In genomic region chr19:5836941-5837572, GRCm38 (mm10) we compare ENCODE assay signal across 15 mouse cellular contexts. TPM values are rescaled to one million over a fixed set of nuclear protein-coding genes. Genes with fewer than 3 reads are reported as not detected.
DNase-seq lines count a peak whose midpoint lies in the region; ATAC-seq and TF ChIP-seq lines count a peak whose summit lies in the region.
"Had no signal": no experiment of that assay in that cellular context is flagged by ENCODE, and none has a peak within 500 bp of the region (broad histone marks: within the 10 kb centered on the region; RNA-seq: fewer than 3 reads in every experiment).

No protein-coding gene starts in this region.

- WGBS in kidney, adult 2 months = 36% methylated on average over 10 of the region's 10 CpGs
- 70% methylated on average over 10 of the region's 10 CpGs for WGBS in forebrain, embryonic 13.5 days

- 0 out of 2 replicates have a peak, but pooled peaks have one; percentile 3 for TF ChIP-seq CTCF in kidney, adult 2 months (conservative IDR thresholded peaks at IDR 0.05; ENCODE audit: insufficient read depth, insufficient read length, low read depth, low read length)
- no peak for TF ChIP-seq CTCF in bone marrow macrophage, adult 2 months (IDR thresholded peaks at IDR 0.05; ENCODE audit: low read depth, low read length)

- no peak for ATAC-seq in forebrain, embryonic 13.5 days

- no peak overlapping the region for H3K9ac ChIP-seq in forebrain, embryonic 13.5 days

- peak; percentile 77 for TF ChIP-seq POLR2A in kidney, adult 2 months (IDR thresholded peaks at IDR 0.05; ENCODE audit: low read depth, low read length)
- 0 out of 2 replicates have a peak, but pooled peaks have one; percentile 48 for TF ChIP-seq POLR2A in bone marrow macrophage, adult 2 months (IDR thresholded peaks at IDR 0.05; ENCODE audit: borderline replicate concordance, low read depth, low read length)

- H3K9me3 ChIP-seq in forebrain, embryonic 13.5 days (replicated peaks) = no peaks in the 10 kb centered on the region
- H3K9me3 ChIP-seq: forebrain, embryonic 10.5 days had no signal

- no peak overlapping the region for H3K4me2 ChIP-seq in forebrain, embryonic 13.5 days

- no peaks in the 10 kb centered on the region for H3K36me3 ChIP-seq in kidney, adult 2 months (ENCODE audit: control insufficient read depth, insufficient read depth, low read length)
- H3K36me3 ChIP-seq in forebrain, embryonic 13.5 days (ENCODE audit: poor library complexity, severe bottlenecking) = no peaks in the 10 kb centered on the region
- H3K36me3 ChIP-seq: forebrain, embryonic 10.5 days had no signal

- DNase-seq in adrenal gland, adult (ENCODE audit: inconsistent age in 2 of 2, low spot score in 1 of 2) = peak; percentile 38 to 73
- DNase-seq in adrenal gland, postnatal 25 days = no peak
- DNase-seq in kidney, adult 2 months = peak; percentile 53
- DNase-seq in kidney, postnatal 10 days = no peak
- DNase-seq in 3134 (ENCODE audit: extremely low read depth, insufficient read length, low spot score) = peak; percentile 51
- no peak for DNase-seq in right cerebral cortex, adult 18-20 months
- DNase-seq: embryo, embryonic 11 days; gastrocnemius, postnatal 10 days; layer of hippocampus, postnatal 36 days; midbrain, embryonic 14.5 days; right cerebral cortex, postnatal 4 days; thymus, adult 2 months had no signal

- H3K27me3 ChIP-seq in kidney, adult 2 months (replicated peaks; ENCODE audit: control insufficient read depth, insufficient read depth, low read length) = no peaks in the 10 kb centered on the region
- no peaks in the 10 kb centered on the region for H3K27me3 ChIP-seq in forebrain, embryonic 13.5 days

- H3K4me3 ChIP-seq in kidney, adult 2 months (ENCODE audit: insufficient read depth, low read depth, low read length) = no peak overlapping the region
- no peak overlapping the region for H3K4me3 ChIP-seq in bone marrow macrophage, adult 2 months (ENCODE audit: insufficient read depth, low read length)
- H3K4me3 ChIP-seq in forebrain, embryonic 13.5 days = no peak overlapping the region
- H3K4me3 ChIP-seq: forebrain, embryonic 10.5 days had no signal

- H3K4me1 ChIP-seq in kidney, adult 2 months (ENCODE audit: control insufficient read depth, insufficient read depth, low read length) = peaks cover 39% of the 10 kb centered on the region
- H3K4me1 ChIP-seq in bone marrow macrophage, adult 2 months (ENCODE audit: control insufficient read depth, insufficient read depth, low read length) = peaks cover 6% of the 10 kb centered on the region; the same call in 1 of the 2 replicates
- peaks cover 9% of the 10 kb centered on the region for H3K4me1 ChIP-seq in forebrain, embryonic 13.5 days

- peak overlapping the region; percentile 87 for H3K27ac ChIP-seq in kidney, adult 2 months (ENCODE audit: insufficient read depth, low read depth, low read length)
- H3K27ac ChIP-seq in bone marrow macrophage, adult 2 months (ENCODE audit: insufficient read depth, low read depth, low read length) = peak overlapping the region; percentile 70
- H3K27ac ChIP-seq in forebrain, embryonic 13.5 days = no peak overlapping the region
- H3K27ac ChIP-seq: forebrain, embryonic 10.5 days had no signal

RNA-seq across cellular contexts. Expression of gene Frmd8, which starts 38.0 kb away (rescaled TPM):
- total RNA-seq in adrenal gland, postnatal 25 days (2021) = 40.4 and 63.3 TPM in 2 replicates
- 18.5 and 23.1 TPM in 2 replicates for polyA plus RNA-seq in kidney, adult 2 months (2012; rRNA removed)
- polyA plus RNA-seq in bone marrow macrophage, adult 2 months (2012; ENCODE audit: insufficient read depth, insufficient read length, missing spikeins) = 24.6 and 25.2 TPM in 2 replicates
- polyA plus RNA-seq in forebrain, embryonic 13.5 days (2015; fragmentation: Nextera tagmentation; extraction: Ambion mirVana) = 21.7 and 26.2 TPM in 2 replicates

RNA-seq across cellular contexts. Expression of gene Slc25a45, which starts 40.6 kb away (rescaled TPM):
- total RNA-seq in adrenal gland, postnatal 25 days (2021) = 39.1 and 39.7 TPM in 2 replicates
- polyA plus RNA-seq in kidney, adult 2 months (2012; rRNA removed) = 52.7 and 63.4 TPM in 2 replicates
- polyA plus RNA-seq in bone marrow macrophage, adult 2 months (2012; ENCODE audit: insufficient read depth, insufficient read length, missing spikeins) = 74.2 and 78.0 TPM in 2 replicates
- polyA plus RNA-seq in forebrain, embryonic 13.5 days (2015; fragmentation: Nextera tagmentation; extraction: Ambion mirVana) = 1.2 and 1.4 TPM in 2 replicates

RNA-seq across cellular contexts. Expression of gene Tigd3, which starts 56.9 kb away (rescaled TPM):
- total RNA-seq in adrenal gland, postnatal 25 days (2021) = 1.3 and 2.0 TPM in 2 replicates
- 0.52 and 0.73 TPM in 2 replicates for polyA plus RNA-seq in kidney, adult 2 months (2012; rRNA removed)
- 0.61 and 0.70 TPM in 2 replicates for polyA plus RNA-seq in bone marrow macrophage, adult 2 months (2012; ENCODE audit: insufficient read depth, insufficient read length, missing spikeins)
- polyA plus RNA-seq in forebrain, embryonic 13.5 days (2015; fragmentation: Nextera tagmentation; extraction: Ambion mirVana) = 13.1 and 15.5 TPM in 2 replicates

Comparison
In these comparisons a context has a peak if more than half of its experiments do, and no peak if none do; other contexts are left out.
1. DNase-seq: peak in adrenal gland, adult (2 of 2), kidney, adult 2 months (single experiment) and 3134 (single experiment); none in adrenal gland, postnatal 25 days (single experiment), kidney, postnatal 10 days (single experiment) and right cerebral cortex, adult 18-20 months (single experiment).
2. RNA of gene Slc25a45, which starts 40.6 kb away (polyA plus RNA-seq): 74.2 to 78.0 TPM in bone marrow macrophage, adult 2 months and 52.7 to 63.4 TPM in kidney, adult 2 months; 1.2 to 1.4 TPM in forebrain, embryonic 13.5 days; every median in the first group is over 10 times any median in the second.